Mouse (Mus musculus) liver, embryonic 14.5 days (tissue): ENCODE results near the gene Hemk1. TPM values are rescaled to one million over a fixed set of nuclear protein-coding genes. Genes with fewer than 3 reads are reported as not detected.

Experiments
- ATAC-seq: fragments of 200-750 bp; cut with Nextera tagmentation; 2 replicates; pipeline ENCODE4 v1.8.0; 2017; ENCODE audit warnings: moderate number of reproducible peaks, mild to moderate bottlenecking, moderate library complexity; ENCODE audit not compliant: insufficient read depth
- DNase-seq, 3 experiments: peaks; one replicate each; pipeline ENCODE4 v3.0.0-alpha.2; 2012 to 2013; ENCODE audit warnings: low read depth in 3 of 3, low spot score in 3 of 3
- H3K27ac ChIP-seq: fragments of 300-500 bp; sonication (generic); 2 replicates; pipeline ENCODE4 v1.5.1; 2014; ENCODE audit warnings: moderate library complexity, mild to moderate bottlenecking, control low read depth, inconsistent platforms
- H3K27me3 ChIP-seq: fragments of 300-500 bp; sonication (generic); 2 replicates; pipeline ENCODE4 v1.6.1; 2014; ENCODE audit warnings: mild to moderate bottlenecking, low read length, moderate library complexity; ENCODE audit not compliant: control insufficient read depth, insufficient read depth
- H3K36me3 ChIP-seq: fragments of 300-500 bp; sonication (generic); replicated peaks from 2 replicates; pipeline ENCODE4 v1.6.1; 2014; ENCODE audit warnings: low read depth; ENCODE audit not compliant: control insufficient read depth, insufficient read depth
- H3K4me1 ChIP-seq, 2 experiments: fragments of 200-500 bp in 1 of 2; fragments of 300-500 bp in 1 of 2; sonication (generic) in 1 of 2; replicated peaks; 2 replicates each; pipeline ENCODE4 v1.6.1; 2012 to 2014; ENCODE audit warnings: antibody characterized with exemption in 1 of 2, inconsistent platforms in 1 of 2, low read length in 1 of 2; ENCODE audit not compliant: control insufficient read depth in 2 of 2, insufficient read depth in 2 of 2
- H3K4me2 ChIP-seq: fragments of 300-500 bp; sonication (generic); 2 replicates; pipeline ENCODE4 v1.6.1; 2014; ENCODE audit warnings: low read depth, mild to moderate bottlenecking, control low read depth, moderate library complexity
- H3K4me3 ChIP-seq, 2 experiments: fragments of 200-500 bp in 1 of 2; fragments of 300-500 bp in 1 of 2; sonication (generic) in 1 of 2; 2 replicates each; pipeline ENCODE4 v1.5.1; 2012 to 2014; ENCODE audit warnings: low read depth in 2 of 2, low read length in 2 of 2, mild to moderate bottlenecking in 2 of 2, control low read depth in 1 of 2, inconsistent platforms in 1 of 2, moderate library complexity in 1 of 2; ENCODE audit not compliant: insufficient read depth in 1 of 2
- H3K9ac ChIP-seq: fragments of 300-500 bp; sonication (generic); replicated peaks from 2 replicates; pipeline ENCODE4 v1.6.1; 2014; ENCODE audit warnings: mild to moderate bottlenecking, control low read depth, moderate library complexity
- H3K9me3 ChIP-seq: fragments of 300-500 bp; sonication (generic); 2 replicates; pipeline ENCODE4 v1.6.1; 2016; ENCODE audit warnings: low read length, mixed read lengths; ENCODE audit not compliant: control insufficient read depth
- CTCF ChIP-seq: IDR thresholded peaks from 2 replicates; pipeline ENCODE4 v1.5.1; 2016; ENCODE audit warnings: antibody characterized with exemption, low read depth, control low read depth
- EP300 ChIP-seq: IDR thresholded peaks from 2 replicates; pipeline ENCODE4 v1.6.1; 2016; ENCODE audit warnings: antibody characterized with exemption, low read depth
- WGBS: fragments of 180-500 bp; shearing (Covaris S2); extraction: QIAGEN DNeasy Blood & Tissue Kit; methylation state at CpG from one replicate; pipeline ENCODE4 v1.1.7; 2014; ENCODE audit not compliant: insufficient replicate concordance; 5-methylcytosine and 5-hydroxymethylcytosine counted together
- polyA plus RNA-seq, 2 experiments: library from polyadenylated mRNA; depleted of rRNA in 1 of 2; stranded (reverse) in 1 of 2; unstranded in 1 of 2; fragments of >200 nt; fragmentation: Nextera tagmentation in 1 of 2; extraction: Ambion mirVana in 1 of 2; gene quantifications; 2 replicates each; pipeline versions ENCODE4 v1.2.1 to v1.2.3; 2012 to 2014

Gene Hemk1
- polyA plus RNA-seq, 2 experiments = 2.2 to 3.3 TPM

DNA sequence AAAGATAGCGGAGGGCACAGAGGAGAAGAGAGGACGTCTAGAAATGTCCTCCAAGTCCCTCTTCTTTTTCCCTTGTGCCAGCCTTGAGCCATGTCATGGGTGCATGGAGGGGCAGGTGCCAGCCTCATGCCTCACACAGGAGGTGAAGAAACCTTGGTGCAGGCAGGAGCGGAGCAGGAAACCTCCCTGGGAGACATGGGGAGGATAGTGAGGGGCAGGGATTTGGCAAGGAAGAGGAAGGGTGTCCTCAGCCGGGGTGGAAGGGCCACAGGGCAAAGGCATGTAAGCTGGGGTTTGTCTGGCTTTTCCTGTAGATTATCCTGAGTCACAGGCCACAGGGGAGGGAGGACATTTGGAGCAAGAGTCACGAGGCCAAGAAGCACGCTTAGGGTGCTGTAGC, 5.9 kb upstream of the Hemk1 start:
- H3K4me3 ChIP-seq = no peak overlapping the region
- 48% methylated on average over 6 of the region's 6 CpGs for WGBS
- no peak overlapping the region for H3K4me2 ChIP-seq
- DNase-seq (no peak), ATAC-seq (no peak)
- H3K9me3 ChIP-seq = no peaks in the 10 kb centered on the region
- 0 out of 4 replicates have a peak, but pooled peaks cover 0 to 6% of the 10 kb centered on the region in 2 experiments for H3K4me1 ChIP-seq
- H3K9ac ChIP-seq = no peak overlapping the region
- H3K36me3 ChIP-seq = no peaks in the 10 kb centered on the region
- TF ChIP-seq EP300 = no peak
- no peak for TF ChIP-seq CTCF
- peaks cover 9% of the 10 kb centered on the region for H3K27me3 ChIP-seq
- H3K27ac ChIP-seq = no peak overlapping the region

DNA sequence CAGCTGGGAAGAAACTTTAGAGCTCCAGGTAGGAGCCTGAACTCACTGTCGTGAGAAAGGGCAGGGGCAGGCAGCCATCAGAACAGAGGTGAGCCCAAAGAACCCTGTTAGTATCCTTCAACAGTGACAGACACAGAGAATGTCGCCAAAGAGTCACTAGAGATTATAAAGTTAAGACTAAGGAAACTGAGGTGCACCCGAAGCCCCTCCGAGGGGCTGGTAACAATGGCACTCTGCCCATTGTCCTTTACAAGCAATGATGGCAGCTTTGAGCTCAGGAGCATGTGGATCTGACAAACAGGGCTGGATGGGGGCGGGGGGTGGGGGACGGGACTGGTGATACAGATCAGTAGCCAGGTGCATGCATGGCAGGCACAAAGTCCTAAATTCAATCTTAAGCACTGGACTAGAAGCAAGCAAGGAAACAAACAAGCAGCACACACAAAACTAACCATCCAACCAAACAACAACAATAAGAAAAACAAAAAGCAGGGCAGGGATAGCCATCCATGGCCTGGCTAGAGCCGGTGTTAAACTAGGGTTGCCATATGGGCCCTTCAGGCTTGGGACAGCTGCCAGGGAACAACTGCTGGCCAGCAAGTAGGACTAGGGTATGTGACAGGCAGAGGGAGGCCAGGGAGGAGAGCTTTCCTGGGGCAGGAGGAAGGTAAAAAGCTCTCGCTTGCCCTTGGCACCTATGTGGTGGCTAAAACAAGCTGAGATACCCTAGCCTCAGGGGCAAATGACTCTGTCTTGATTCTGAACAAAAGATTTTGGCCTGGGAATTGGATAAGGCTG, 5.2 kb upstream of the Hemk1 start:
- TF ChIP-seq CTCF = no peak
- no peak for TF ChIP-seq EP300
- no peak overlapping the region for H3K4me2 ChIP-seq
- H3K9me3 ChIP-seq = no peaks in the 10 kb centered on the region
- no peak overlapping the region for H3K9ac ChIP-seq
- peaks cover 0 to 12% of the 10 kb centered on the region in 2 experiments; a peak in 1 of 4 replicates for H3K4me1 ChIP-seq
- WGBS = 54% methylated on average over 8 of the region's 8 CpGs
- H3K36me3 ChIP-seq = no peaks in the 10 kb centered on the region
- H3K27ac ChIP-seq = no peak overlapping the region
- no peak for DNase-seq
- no peak for ATAC-seq
- no peak overlapping the region for H3K4me3 ChIP-seq
- H3K27me3 ChIP-seq = peaks cover 9% of the 10 kb centered on the region

DNA sequence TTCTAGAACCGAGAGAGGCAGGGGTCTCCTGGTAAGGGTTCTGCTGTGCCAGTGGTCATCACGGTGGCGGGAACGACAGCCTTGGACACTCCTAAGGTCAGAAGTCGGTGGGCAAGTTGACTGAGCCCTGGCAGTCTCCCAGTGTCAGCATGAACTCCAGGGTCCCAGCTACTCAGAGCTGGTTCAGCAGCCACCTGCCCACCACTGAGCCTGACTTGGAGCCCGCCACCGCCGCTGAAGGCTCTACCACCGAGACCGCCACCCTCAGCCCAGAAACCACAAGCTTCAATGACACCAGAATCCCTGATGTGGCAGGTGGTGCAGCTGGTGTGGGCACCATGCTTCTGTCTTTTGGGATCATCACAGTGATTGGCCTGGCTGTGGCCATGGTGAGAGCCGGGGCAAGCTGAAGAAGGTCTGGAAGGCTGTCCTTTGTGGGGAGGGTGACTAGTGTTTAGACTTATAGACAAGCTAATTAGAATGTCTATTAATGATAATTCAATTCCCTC, 4.1 kb upstream of the Hemk1 start:
- ATAC-seq (no peak), DNase-seq (no peak)
- no peaks in the 10 kb centered on the region for H3K9me3 ChIP-seq
- H3K27ac ChIP-seq = no peak overlapping the region
- peaks cover 2 to 12% of the 10 kb centered on the region in 2 experiments; a peak in 1 of 4 replicates for H3K4me1 ChIP-seq
- H3K27me3 ChIP-seq = peaks cover 9% of the 10 kb centered on the region
- H3K4me2 ChIP-seq = no peak overlapping the region
- no peaks in the 10 kb centered on the region for H3K36me3 ChIP-seq
- TF ChIP-seq EP300 = no peak
- no peak for TF ChIP-seq CTCF
- no peak overlapping the region for H3K4me3 ChIP-seq
- no peak overlapping the region for H3K9ac ChIP-seq
- 72% methylated on average over 11 of the region's 11 CpGs for WGBS

DNA sequence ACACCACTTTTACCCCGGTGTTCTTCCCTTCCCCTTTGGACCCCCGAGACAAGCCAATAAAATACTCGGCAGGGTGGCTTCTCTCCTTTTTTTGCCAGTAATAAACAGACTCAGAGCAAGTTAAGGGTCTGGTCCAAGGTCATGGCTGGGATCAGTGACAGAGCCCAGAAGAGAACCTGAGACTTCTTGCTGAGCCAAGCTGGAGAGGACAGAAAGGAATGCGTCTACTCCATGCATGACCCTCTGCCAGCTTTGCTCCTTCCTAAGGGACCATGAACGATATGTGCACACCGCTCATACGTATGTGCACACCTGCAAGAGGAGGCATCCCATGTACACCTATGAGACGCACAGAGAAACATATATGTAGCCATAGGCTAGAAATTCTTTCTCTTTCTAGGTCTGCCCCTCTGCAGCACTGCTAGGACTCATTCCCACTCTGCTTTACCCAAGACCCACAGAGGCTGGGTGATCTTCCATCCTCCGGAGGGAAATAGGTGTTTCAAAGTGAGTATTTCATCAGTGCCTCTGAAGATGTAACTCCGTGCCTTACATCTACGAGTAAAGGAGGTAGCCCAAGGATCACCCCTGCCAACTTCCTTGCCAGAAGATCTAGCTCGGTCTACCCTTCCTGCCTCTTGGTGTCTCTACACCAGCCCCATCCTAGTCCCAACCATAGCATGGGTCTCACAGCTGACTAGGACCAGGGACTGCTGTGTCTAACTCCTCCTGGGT, 2.9 kb upstream of the Hemk1 start:
- Histone ChIP-seq H3K27me3 (peaks cover 9% of the 10 kb centered on the region), H3K4me2 (peak overlapping the region; percentile 76), H3K4me1 (peaks cover 2 to 12% of the 10 kb centered on the region in 2 experiments; a peak in 1 of 4 replicates), H3K9me3 (no peaks in the 10 kb centered on the region), H3K27ac (no peak overlapping the region), H3K9ac (0 out of 2 replicates have a peak overlapping the region, but pooled peaks have one; percentile 10), H3K4me3 (peak overlapping the region; percentile 54 to 61), H3K36me3 (no peaks in the 10 kb centered on the region)
- 41% methylated on average over 12 of the region's 12 CpGs for WGBS
- ATAC-seq = no peak
- no peak for TF ChIP-seq EP300
- no peak for TF ChIP-seq CTCF
- DNase-seq = no peak
